Mouse (Mus musculus) lung, adult 2 months (tissue): ENCODE data around the gene Zfhx3. TPM values are rescaled to one million over a fixed set of nuclear protein-coding genes. Genes with fewer than 3 reads are reported as not detected.

ENCODE experiments used
- DNase-seq: peaks from one replicate; pipeline ENCODE4 v3.0.0; 2022
- H3K4me1 ChIP-seq: fragments of 200-500 bp; 2 replicates; pipeline ENCODE4 v1.6.1; 2011; ENCODE audit warnings: low read length; ENCODE audit not compliant: control insufficient read depth, insufficient read depth
- H3K4me3 ChIP-seq: fragments of 200-500 bp; replicated peaks from 2 replicates; pipeline ENCODE3; 2011; ENCODE audit warnings: low read depth, mild to moderate bottlenecking, control low read depth, low read length; ENCODE audit errors: extremely low read depth
- CTCF ChIP-seq: fragments of 200-500 bp; IDR thresholded peaks from 2 replicates; pipeline ENCODE4 v1.5.1; 2011; ENCODE audit warnings: mild to moderate bottlenecking, low read length, control low read depth; ENCODE audit not compliant: insufficient read depth
- POLR2A ChIP-seq: fragments of 200-500 bp; IDR thresholded peaks from 2 replicates; pipeline ENCODE4 v1.6.1; 2011; ENCODE audit warnings: low read depth, mild to moderate bottlenecking, control low read depth, low read length, borderline replicate concordance; ENCODE audit errors: extremely low read depth
- WGBS: fragments of 180-500 bp; shearing (Covaris S2); methylation state at CpG from one replicate; pipeline ENCODE4 v1.1.7; 2018; 5-methylcytosine and 5-hydroxymethylcytosine counted together
- polyA plus RNA-seq: library from polyadenylated mRNA; depleted of rRNA; stranded (reverse); fragments of >200 nt; gene quantifications from 2 replicates; pipeline ENCODE4 v1.2.3, GENCODE M21; 2012

The Zfhx3 gene
- polyA plus RNA-seq, 1 experiment: 8.0 TPM

DNA sequence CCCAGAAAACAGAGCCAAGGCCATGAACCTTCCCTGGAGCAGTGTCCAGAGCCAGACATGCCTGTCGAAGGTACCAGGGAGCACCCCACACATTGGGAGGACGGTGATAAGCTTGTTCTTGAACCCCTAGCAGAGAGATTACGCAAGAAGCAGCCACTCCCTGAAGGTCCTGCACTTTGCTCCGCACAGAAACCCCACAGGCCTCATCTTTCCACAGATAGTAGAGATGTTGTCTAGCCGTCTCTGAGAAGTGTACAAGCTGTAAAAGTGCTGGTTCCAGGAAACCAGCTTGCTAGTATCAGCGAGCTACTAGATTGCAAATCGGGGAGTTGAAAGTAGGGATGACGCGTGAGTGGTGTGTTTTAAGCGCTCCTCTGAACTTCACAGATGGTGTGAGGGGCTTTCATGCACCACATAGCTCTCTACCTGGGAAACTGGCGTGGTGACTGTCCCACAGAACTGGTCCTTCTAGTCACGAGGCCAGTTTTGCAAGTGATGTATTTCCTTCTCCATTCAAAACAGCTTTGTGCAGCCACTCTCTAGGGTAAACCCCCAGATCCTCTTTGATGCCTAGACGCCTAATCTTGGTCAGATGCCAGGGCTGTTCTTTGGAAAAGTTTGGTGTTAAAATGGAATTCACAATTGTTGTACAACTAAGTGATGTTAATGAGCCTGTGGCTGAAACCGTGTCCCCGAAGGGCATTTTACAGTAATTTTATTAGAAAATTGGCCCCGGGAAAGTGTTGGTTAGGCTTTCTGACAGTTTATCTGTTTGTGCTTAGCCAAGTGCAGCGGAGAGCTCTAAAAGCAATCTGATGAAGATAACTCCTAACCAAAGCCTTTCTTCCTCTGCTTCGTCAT lies 993.6 kb downstream of the Zfhx3 start:
- no peak for DNase-seq
- no peak for TF ChIP-seq CTCF
- no peak for TF ChIP-seq POLR2A
- WGBS: 72% methylated on average over 18 of the region's 18 CpGs

DNA sequence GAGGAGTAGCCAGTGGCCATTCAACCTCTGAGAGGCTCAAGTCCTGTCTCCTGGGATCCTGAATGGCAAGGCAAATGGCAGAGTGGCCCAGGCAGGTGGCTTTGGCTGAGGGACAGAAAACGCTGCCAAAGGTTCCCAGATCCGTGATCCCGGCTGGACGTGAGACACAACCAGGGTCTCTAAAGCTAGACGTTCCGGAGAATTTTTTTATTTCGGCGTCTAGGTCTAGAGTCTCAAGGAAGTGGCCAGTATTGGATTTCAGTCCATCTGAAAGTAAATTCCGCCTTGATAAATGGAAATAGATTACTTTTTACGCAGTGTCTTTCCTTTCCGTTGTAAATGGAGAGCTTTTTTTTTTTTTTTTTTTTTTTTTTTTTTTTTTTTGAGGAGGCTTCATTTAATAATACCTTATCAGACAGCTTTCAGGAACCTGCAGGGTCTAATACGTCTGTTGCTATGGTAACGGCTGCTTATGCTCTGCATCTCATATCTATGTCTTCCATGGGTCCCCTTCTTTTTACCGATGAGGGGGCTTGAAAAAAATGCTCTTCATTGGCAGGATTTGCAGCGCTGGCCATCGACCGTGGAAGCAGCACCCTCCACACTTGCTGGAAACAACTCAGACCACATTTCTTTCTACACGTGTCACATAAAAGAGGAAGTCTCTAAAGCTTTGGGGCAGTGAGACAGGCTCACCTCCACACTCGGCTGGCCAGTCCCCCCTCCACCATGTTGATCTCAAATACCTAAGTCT lies 994.4 kb downstream of the Zfhx3 start:
- no peak for DNase-seq
- WGBS: 81% methylated on average over 19 of the region's 19 CpGs

More for the DNA sequence above, 993.6 kb downstream of the Zfhx3 start:
- Histone ChIP-seq H3K4me1 (peaks cover 3% of the 10 kb centered on the region), H3K4me3 (no peak overlapping the region)

DNA sequence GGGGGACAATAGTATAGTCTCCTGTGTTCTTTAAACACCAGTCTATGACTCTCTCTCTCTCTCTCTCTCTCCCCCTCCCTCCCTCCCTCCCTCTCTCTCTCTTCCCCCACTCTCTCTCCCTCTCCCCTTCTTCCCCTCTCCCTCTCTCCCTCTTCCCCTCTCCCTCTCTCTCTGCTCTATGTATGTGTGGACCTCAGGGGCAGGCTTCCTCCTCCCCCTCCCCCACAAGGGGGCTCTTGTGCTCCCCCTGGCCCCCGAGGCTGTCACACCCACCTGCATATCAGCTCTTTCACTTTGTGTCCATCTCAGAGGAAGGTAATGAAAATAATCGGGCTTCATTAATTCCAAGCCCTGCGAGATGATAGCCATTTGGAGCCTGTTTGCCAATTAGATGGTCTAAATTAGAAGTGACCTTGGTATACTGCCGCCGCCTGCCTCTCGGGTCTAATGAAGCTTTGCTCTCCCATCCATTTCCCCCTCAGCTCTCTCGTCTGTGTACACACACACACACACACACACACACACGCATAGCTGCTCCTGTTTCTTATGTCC lies 995.5 kb downstream of the Zfhx3 start:
- DNase-seq: no peak
- 92% methylated on average over 8 of the region's 8 CpGs for WGBS
- TF ChIP-seq POLR2A (no peak), CTCF (no peak)
- H3K4me3 ChIP-seq: no peak overlapping the region
- no peaks in the 10 kb centered on the region for H3K4me1 ChIP-seq

More for the DNA sequence above, 994.4 kb downstream of the Zfhx3 start:
- Histone ChIP-seq H3K4me3 (no peak overlapping the region), H3K4me1 (peaks cover 3% of the 10 kb centered on the region)
- TF ChIP-seq POLR2A: no peak
- no peak for TF ChIP-seq CTCF

DNA sequence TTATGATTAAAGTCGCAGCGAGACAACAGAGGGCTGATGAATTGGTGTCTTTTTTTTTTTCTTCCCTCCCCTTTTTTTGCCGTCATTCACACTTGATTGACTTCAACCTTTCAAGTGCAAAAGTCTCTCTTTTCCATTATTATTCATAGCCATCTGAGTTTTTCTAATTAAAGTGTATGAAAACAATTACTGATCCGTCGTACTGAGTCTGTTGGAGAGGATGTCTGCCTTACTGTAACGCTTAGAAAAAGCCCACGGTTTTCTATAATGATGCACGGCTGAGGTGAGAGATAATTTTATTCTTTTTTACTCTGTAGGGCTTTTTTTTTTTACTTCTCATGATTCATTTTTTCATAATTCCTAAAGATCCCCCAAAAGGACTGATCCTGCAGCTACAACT lies 1000.2 kb downstream of the Zfhx3 start:
- WGBS: 81% methylated on average over 8 of the region's 8 CpGs
- DNase-seq: no peak
- H3K4me3 ChIP-seq: no peak overlapping the region
- TF ChIP-seq POLR2A (no peak), CTCF (no peak)
- no peaks in the 10 kb centered on the region for H3K4me1 ChIP-seq

DNA sequence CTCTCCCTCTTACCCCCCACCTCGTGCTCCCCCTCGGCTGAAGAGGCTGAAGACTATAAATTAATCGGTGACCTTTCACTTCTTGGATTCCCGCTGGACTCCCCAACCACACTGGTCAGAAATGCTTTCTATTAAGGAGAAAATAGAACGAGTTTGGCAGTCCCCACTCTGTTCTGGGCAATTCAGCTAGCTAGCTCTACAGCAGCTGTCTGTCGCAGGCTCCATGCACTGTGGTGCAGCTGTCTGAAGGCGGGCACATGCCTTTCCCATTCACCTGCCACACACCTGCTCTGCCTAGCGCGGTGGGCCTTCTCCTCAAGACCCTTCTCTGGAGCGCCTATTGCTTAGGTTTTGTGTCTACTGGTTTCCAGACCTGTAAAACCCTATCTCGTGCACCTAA lies 1000.7 kb downstream of the Zfhx3 start:
- 81% methylated on average over 11 of the region's 11 CpGs for WGBS
- DNase-seq: no peak
- TF ChIP-seq CTCF (no peak), POLR2A (no peak)
- no peaks in the 10 kb centered on the region for H3K4me1 ChIP-seq
- H3K4me3 ChIP-seq: no peak overlapping the region

DNA sequence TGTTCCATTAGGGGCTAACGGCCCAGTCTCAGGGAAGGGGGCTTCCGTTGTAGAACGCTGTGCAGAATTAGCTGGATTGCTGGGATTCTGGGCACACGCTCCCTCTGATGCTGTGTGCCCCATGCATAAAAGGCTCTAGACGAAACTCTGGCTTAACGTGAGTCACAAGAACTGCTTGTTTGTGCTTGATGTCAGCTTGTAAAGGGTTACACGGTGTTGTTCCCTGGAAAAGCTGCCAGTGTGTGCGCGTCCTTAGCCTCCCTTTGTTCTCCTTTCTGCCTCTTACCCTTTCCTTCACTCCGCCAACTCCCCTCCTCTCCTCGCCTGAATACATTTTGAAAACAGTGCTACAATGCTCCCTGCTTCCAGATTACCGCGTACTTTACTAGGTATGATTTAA lies 1001.9 kb downstream of the Zfhx3 start:
- WGBS: 88% methylated on average over 13 of the region's 13 CpGs
- TF ChIP-seq POLR2A (no peak), CTCF (no peak)
- H3K4me1 ChIP-seq: no peaks in the 10 kb centered on the region

DNA sequence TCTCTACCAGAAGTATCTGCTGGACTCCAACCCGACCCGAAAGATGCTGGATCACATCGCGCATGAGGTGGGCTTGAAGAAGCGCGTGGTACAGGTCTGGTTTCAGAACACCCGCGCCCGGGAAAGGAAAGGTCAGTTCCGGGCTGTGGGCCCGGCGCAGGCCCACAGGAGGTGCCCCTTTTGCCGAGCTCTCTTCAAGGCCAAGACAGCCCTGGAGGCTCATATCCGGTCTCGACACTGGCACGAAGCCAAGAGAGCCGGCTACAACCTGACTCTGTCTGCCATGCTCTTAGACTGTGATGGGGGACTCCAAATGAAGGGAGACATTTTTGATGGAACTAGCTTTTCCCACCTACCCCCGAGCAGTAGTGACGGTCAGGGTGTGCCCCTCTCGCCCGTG lies 1007.9 kb downstream of the Zfhx3 start:
- DNase-seq: no peak
- Histone ChIP-seq H3K4me3 (no peak overlapping the region), H3K4me1 (no peaks in the 10 kb centered on the region)
- no peak for TF ChIP-seq CTCF
- no peak for TF ChIP-seq POLR2A
- WGBS: 98% methylated on average over 21 of the region's 21 CpGs

More for the DNA sequence above, 1001.9 kb downstream of the Zfhx3 start:
- DNase-seq: no peak
- no peak overlapping the region for H3K4me3 ChIP-seq

DNA sequence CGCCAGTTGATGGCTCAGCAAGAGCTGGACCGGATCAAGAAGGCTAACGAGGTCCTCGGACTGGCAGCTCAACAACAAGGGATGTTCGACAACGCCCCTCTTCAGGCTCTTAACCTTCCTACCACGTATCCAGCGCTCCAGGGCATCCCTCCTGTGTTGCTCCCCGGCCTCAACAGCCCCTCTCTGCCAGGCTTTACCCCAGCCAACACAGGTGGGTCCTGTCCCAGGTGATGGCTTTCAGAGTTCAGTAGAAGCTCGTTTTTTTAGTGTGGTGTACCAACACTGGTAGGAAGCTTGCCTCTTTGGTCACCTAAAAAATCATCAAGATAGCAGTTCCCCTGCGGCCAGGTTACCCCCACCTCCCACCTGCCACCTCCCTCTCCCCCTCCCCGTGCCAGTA lies 1009.1 kb downstream of the Zfhx3 start:
- H3K4me3 ChIP-seq: no peak overlapping the region
- no peaks in the 10 kb centered on the region for H3K4me1 ChIP-seq
- WGBS: 96% methylated on average over 12 of the region's 12 CpGs
- DNase-seq: no peak
- TF ChIP-seq CTCF (no peak), POLR2A (no peak)

DNA sequence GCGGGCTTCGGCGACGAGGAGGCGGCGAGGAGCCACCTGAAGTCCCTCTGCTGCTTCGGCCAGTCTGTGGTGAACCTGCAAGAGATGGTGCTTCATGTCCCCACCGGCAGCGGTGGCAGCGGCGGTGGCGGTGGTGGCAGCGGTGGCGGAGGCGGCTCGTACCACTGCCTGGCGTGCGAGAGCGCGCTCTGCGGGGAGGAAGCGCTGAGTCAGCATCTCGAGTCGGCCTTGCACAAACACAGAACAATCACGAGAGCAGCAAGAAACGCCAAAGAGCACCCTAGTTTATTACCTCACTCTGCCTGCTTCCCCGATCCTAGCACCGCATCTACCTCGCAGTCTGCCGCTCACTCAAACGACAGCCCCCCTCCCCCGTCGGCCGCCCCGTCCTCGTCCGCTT lies 1014.0 kb downstream of the Zfhx3 start:
- no peak for TF ChIP-seq POLR2A
- no peak for TF ChIP-seq CTCF
- Histone ChIP-seq H3K4me1 (no peaks in the 10 kb centered on the region), H3K4me3 (no peak overlapping the region)
- WGBS: 86% methylated on average over 37 of the region's 37 CpGs
- DNase-seq: no peak

DNA sequence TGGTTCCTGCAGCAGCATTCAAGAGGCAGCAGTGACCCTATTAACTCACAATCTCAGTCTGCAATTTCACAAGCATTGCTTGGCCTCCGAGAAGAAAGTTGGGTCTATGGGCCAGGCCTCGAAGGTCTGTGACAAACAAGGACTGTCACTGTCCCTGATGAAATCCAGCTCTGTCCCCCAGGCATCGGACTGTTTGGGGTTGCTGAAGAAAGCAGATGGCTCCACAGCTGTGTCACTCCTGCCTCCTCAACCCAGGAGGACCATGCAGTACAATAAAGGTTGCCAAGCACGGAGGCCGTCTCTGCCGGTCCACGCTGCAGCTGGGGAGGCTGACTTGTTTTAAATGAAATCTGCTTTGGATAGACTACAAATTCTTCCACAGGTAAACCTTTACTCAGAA lies 1020.1 kb downstream of the Zfhx3 start:
- TF ChIP-seq CTCF: no peak
- TF ChIP-seq POLR2A: no peak
- no peak overlapping the region for H3K4me3 ChIP-seq
- 74% methylated on average over 7 of the region's 7 CpGs for WGBS
- no peaks in the 10 kb centered on the region for H3K4me1 ChIP-seq
- DNase-seq: no peak
